Mouse (Mus musculus) kidney, adult 8-10 months (tissue): ENCODE results near the gene Mmgt2.
"Not testable (repeated sequence)": the region's sequence is repeated elsewhere in the genome, so short reads cannot be mapped to it uniquely, and the experiment has no call there.

Source experiments
- DNase-seq, 2 experiments: peaks; one replicate each; pipeline ENCODE4 v3.0.0; 2022

Gene Mmgt2

DNA sequence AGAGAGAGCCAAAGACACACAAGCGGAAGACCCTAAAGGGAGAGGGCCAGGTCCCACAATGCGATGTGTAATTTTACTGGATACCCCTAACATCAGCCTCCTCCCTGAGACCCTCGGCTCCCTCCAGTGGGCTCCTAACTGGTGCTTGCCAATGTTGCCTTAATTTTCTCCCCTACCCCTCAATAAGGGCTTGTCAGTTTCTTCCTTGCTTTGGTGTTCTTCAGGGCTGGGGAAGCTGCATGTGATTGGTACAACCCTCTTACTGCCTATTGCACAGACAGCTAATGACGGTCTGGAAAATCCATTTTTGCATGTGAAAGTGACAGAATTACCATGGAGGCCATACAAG, 2.0 kb upstream of the Mmgt2 start:
- DNase-seq: no peak

DNA sequence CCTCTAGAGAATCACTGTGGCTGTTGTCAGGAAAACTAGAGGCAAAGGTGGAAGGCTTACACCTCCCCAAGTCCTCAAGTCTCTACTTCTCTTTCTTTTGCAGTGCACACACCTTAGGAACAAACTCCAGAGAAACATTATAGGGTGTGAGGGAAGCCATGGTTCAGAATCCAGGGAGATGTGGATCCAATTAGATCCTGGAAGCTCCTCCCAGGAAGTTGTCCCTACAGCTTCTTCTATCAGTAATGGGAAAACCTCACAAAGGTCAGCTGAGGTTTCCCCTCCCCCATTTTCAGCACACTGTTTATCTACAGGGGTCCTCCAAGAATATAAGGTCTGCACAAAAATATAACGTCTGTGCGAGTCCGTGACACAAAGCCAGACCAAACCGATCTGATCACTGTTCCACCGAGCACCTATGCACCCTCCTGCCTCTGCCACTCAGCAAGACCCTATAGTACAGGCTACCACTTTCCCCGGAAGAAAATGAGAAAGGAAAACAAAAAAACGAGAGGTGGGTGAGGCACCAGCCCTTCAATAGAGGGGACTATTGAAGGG, 1.4 kb upstream of the Mmgt2 start:
- no peak for DNase-seq

GRCm38 (mm10) chr11:62647661-62648590, 538 bp upstream of the Mmgt2 start, which contains the start of gene Lrrc75a:
Gene Lrrc75a, minus strand, starts transcription at chr11:62648523.
- DNase-seq: peak; percentile 27

DNA sequence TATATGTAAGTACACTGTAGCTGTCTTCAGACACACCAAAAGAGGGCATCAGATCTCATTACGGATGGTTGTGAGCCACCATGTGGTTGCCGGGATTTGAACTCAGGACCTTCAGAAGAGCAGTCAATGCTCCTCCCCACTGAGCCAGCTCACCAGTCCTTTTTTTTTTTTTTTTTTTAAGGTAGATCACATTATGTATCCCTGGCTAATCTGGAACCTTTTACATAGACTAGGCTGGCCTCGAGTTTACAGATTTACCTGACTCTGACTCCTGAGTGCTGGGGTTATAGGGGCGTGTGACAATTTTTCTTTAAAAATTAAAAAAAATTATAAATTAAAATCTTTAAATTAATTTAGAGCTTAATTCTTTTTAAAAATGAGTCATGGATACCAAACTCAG, 1.3 kb downstream of the Mmgt2 start:
- not testable (repeated sequence) for DNase-seq

DNA sequence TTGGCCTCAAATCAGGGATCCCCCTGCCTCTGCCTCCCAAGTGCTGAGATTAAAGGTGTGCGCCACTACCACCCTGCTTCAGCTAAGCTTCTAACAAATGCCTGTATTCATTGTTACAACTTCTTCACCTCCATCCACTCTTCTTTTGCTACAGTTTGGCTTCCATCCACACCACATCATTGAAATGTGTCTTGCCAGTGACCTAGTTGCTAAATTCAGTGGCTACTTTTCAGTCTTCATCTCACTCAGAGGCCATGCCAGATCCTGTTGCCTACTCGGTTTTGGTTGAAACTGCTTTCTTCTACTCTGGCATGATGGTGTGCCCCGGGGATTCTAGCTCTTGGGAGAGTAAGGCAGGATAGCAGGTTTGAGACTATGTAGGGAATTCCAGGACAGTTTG, 3.1 kb downstream of the Mmgt2 start:
- DNase-seq: no peak

GRCm38 (mm10) chr11:62652080-62652479, 3.6 kb downstream of the Mmgt2 start:
- DNase-seq: no peak

DNA sequence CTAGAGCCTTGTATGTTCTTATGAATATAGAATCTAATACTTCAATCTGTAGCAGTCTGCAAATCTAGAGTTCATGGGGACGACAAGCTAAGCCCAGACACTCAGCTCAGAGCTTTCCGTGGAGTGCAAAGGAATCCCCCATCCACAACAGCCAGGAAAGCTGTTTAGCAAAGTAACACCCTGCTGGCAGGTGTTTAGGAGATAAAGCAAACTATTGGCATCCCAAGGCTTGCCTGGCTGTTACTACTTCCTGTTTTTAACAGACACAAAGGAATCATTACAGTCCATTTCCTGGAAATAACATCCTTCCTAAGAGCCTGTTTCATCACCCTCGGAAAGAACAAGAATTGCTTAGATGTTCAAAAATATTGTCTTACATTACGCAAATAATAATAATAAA, 12.4 kb downstream of the Mmgt2 start:
- DNase-seq: no peak

DNA sequence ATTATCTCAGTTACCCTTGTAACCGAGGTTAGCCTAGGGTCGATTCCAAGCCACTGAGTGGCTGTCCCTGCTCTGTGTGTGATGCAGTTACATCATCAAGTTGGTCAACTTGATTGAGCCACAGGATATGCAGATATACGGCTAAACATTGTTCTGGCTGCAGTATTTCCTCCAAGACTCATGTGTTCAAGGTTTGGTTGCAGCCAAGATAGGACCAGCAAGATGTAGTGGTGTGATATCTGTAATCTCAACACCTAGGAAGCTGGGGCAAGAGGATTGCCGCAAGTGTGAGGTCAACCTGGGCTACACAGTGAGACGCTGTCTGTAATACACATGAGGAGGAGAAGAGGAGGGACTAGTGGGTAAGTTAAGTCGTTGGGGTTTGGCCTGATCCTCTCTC, 15.8 kb downstream of the Mmgt2 start:
- no peak for DNase-seq

DNA sequence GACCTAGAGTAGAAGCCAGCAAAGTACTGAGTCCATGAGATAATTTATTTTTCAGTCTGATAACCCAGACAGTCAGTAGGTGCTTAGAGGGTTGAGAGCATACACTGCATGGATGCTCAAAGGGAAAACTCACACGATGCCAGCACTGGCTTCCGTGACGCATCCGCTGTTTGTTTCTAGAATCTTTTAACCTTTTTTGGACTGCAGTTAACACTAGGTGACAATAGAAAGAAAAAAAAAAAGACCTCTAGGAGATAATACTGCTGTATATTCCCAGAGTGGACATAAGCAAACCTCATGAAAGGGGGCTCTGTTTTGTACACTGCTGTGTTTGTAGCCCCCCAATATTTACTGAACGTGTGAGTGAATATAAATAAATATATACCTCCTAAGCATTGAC, 20.5 kb downstream of the Mmgt2 start:
- no peak for DNase-seq

- no peak for DNase-seq
These were observed 21.0 kb downstream of the Mmgt2 start for GRCm38 (mm10) chr11:62669471-62669870.

DNA sequence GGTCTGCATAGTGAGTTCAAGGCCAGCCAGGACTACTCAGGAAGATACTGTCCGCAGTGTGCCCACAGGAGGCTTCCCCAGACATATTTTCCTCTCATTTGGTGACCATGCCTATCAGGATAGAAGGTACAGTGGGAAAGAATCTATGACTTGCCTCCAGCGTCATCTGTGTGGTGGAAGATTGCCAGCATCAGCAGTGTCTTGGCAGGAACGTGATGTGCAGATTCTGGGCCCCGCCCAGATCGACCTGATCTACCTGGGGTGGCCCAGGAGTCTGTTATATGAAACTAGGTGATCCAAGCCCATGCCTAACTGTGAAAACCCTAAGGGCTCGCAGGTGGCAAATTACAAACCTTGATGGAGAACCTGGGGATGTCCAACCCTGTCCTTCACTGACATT, 21.5 kb downstream of the Mmgt2 start:
- no peak for DNase-seq

GRCm38 (mm10) chr11:62675480-62676289, 27.2 kb downstream of the Mmgt2 start:
- peak; percentile 62 to 68 for DNase-seq

GRCm38 (mm10) chr11:62676290-62676596, 27.8 kb downstream of the Mmgt2 start:
- DNase-seq: no peak

DNA sequence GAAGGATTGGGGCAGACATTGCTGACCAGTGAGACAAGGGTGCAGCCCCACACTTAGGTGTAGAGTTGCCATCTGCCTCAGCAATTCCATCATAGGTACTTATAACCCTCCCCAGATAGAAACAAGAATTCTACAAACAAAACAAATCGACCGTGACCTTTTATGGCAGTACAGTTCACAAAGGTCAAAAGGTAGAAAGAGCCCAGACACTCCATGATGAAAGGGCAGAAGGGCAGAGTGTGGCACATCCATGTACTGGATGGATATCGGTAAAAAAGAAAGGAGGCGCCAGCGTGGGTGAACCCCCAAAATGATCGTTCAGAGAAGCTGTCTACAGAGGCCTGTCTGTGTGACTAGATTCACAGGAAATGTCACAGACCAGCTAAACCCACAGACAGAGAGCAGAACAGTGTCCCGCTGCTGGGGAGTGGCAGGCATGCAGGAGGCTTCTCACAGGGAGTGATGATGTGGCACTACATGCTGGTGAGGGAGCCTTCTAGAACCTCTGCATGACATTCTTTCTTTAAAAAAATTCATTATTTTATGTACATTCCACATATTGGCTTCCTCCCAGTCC, 30.4 kb downstream of the Mmgt2 start:
- DNase-seq: no peak

DNA sequence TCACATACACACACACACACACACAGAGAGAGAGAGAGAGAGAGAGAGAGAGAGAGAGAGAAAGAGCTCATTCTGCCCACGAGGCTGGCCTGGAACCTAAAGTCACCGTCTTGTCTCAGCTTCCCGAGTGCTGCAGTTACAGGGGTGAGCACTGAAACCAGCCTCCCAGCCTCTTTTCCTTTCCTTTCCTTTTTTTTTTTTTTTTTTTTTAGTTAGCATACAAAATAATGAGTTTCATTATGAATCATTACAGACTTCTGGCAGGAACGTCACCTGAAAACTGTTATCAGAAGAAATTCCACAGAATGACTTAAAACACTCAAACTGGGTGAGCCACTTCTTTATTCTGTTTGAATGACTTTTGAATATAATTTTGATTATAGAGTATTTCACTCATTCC, 31.5 kb downstream of the Mmgt2 start:
- no peak for DNase-seq

GRCm38 (mm10) chr11:62691592-62691991, 43.1 kb downstream of the Mmgt2 start:
- no peak for DNase-seq

- peak; percentile 13 to 17 for DNase-seq
These were observed 45.1 kb downstream of the Mmgt2 start for GRCm38 (mm10) chr11:62693299-62694184.

DNA sequence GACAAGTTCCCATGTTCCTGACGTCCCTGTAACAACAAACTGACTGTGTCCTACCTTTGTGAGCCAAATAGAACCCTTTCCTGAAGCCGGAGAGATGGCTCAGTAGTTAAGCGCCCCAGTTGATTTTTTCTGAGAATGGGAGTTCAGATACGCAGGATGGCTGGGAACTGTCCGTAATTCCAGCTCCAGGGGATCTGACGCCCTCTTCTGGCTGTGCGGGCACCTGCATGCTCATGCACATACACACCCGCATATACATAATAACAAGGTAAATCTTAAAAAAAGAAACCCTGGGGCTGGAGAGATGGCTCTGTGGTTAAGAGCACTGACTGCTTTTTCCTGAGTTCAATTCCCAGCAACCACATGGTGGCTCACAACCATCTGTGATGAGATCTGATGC, 46.7 kb downstream of the Mmgt2 start:
- DNase-seq: no peak

GRCm38 (mm10) chr11:62699749-62700148, 51.3 kb downstream of the Mmgt2 start:
- DNase-seq: no peak

DNA sequence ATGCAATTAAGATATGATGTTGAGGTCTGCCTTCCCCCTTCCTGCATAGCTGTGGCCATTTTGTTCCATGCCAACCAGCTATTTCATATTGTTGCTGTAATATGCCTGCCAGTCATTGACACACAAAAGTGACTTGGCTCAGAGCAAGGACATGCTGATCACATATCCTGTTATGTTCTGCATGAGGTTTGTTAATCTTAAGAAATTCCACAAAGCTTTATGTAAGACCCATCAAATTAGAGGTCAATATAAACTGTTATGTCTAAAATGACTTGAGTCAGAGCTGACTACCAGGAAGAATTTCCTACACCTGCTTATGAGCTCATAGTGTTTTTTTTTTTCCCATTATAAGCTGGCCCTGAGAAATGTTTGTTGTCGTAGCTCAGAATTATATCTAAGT, 52.8 kb downstream of the Mmgt2 start:
- DNase-seq: no peak

DNA sequence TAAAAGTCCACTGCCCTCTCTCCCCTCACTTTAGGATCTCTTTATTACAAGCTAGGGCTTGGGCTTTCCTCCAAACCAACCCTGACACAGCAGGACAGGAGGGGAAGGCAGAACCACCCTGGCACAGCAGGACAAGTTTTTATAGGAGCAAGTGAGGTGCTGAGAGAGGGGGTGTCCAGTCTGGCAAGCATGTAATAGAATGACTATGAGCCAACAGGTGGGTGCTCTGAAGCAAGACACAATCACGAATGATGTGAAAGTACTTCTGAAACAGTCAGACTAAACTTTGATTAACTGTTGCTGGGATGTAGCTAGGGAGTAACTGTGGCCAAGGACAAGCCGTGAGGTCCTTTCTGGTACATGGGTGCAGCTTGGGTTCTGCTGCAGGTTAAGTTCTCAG, 57.7 kb downstream of the Mmgt2 start:
- no peak for DNase-seq

- no peak for DNase-seq
These were observed 59.8 kb downstream of the Mmgt2 start for GRCm38 (mm10) chr11:62708252-62708651.
